Mouse (Mus musculus) heart, adult 2 months (tissue): ENCODE measurements around the gene Fam50b. TPM values are rescaled to one million over a fixed set of nuclear protein-coding genes. Genes with fewer than 3 reads are reported as not detected.

ENCODE experiments used
- DNase-seq, 2 experiments: peaks; one replicate each; pipeline ENCODE4 v3.0.0; 2021
- H3K27ac ChIP-seq: fragments of 200-600 bp; 2 replicates; pipeline ENCODE4 v1.8.1; 2022
- H3K27me3 ChIP-seq: fragments of 200-500 bp; 2 replicates; pipeline ENCODE4 v1.6.1; 2012; ENCODE audit warnings: mild to moderate bottlenecking, low read length, inconsistent platforms, mixed read lengths; ENCODE audit not compliant: control insufficient read depth, insufficient read depth
- H3K36me3 ChIP-seq: fragments of 200-500 bp; 2 replicates; pipeline ENCODE4 v1.6.1; 2012; ENCODE audit warnings: low read length, inconsistent platforms; ENCODE audit not compliant: control insufficient read depth, insufficient read depth
- H3K4me1 ChIP-seq: fragments of 200-500 bp; 2 replicates; pipeline ENCODE4 v1.6.1; 2011; ENCODE audit warnings: low read length; ENCODE audit not compliant: control insufficient read depth, insufficient read depth
- H3K4me3 ChIP-seq: fragments of 200-600 bp; 2 replicates; pipeline ENCODE4 v1.8.1; 2022
- H3K79me2 ChIP-seq: fragments of 200-500 bp; replicated peaks from 2 replicates; pipeline ENCODE4 v1.6.1; 2012; ENCODE audit warnings: mild to moderate bottlenecking, inconsistent platforms, low read length, moderate library complexity, mixed read lengths; ENCODE audit not compliant: control insufficient read depth, insufficient read depth
- H3K9ac ChIP-seq: fragments of 200-500 bp; 2 replicates; pipeline ENCODE4 v1.6.1; 2012; ENCODE audit warnings: low read depth, mild to moderate bottlenecking, control low read depth, inconsistent platforms, low read length, mixed read lengths
- CTCF ChIP-seq: fragments of 200-600 bp; IDR thresholded peaks from 2 replicates; pipeline ENCODE4 v1.8.1; 2022; ENCODE audit warnings: antibody characterized with exemption, mild to moderate bottlenecking, moderate library complexity
- EP300 ChIP-seq: fragments of 200-500 bp; IDR thresholded peaks from 2 replicates; pipeline ENCODE4 v1.6.1; 2011; ENCODE audit warnings: low read depth, low read length, control low read depth; ENCODE audit not compliant: insufficient read depth
- POLR2A ChIP-seq: fragments of 200-500 bp; IDR thresholded peaks from 2 replicates; pipeline ENCODE4 v1.6.1; 2011; ENCODE audit warnings: mild to moderate bottlenecking, low read depth, low read length, control low read depth; ENCODE audit not compliant: insufficient read depth
- WGBS: fragments of 180-500 bp; shearing (Covaris S2); methylation state at CpG from one replicate; pipeline ENCODE4 v1.1.7; 2018; 5-methylcytosine and 5-hydroxymethylcytosine counted together
- intact Hi-C: fragments of 180-260 bp; cut with DNase I; formaldehyde crosslinking; loops from one replicate; pipeline ENCODE4 v1.15.1; 2025
- polyA plus RNA-seq: library from polyadenylated mRNA; depleted of rRNA; stranded (reverse); fragments of >200 nt; gene quantifications from 2 replicates; pipeline ENCODE4 v1.2.3, GENCODE M21; 2012
- total RNA-seq, 2 experiments: library from RNA; stranded (reverse); gene quantifications; 2 replicates each; pipeline ENCODE4 v1.2.3; 2021

Gene Fam50b
- total and polyA plus RNA-seq, 3 experiments: not detected

GRCm38 (mm10) chr13:34762136-34762535 lies 27.5 kb downstream of the Fam50b start:
- no peak overlapping the region for H3K27ac ChIP-seq
- no peak overlapping the region for H3K4me3 ChIP-seq
- no peak for DNase-seq
- peaks cover 10% of the 10 kb centered on the region for H3K4me1 ChIP-seq
- intact Hi-C loops: loop anchor here (2.0 kb wide), 1 partner anchor 19 kb away; no protein-coding TSS in a partner anchor
- H3K9ac ChIP-seq: no peak overlapping the region
- 31% methylated on average over 5 of the region's 5 CpGs for WGBS
- H3K79me2 ChIP-seq: no peaks in the 10 kb centered on the region
- no peaks in the 10 kb centered on the region for H3K27me3 ChIP-seq
- 0 out of 2 replicates have a peak, but pooled peaks cover 2% of the 10 kb centered on the region for H3K36me3 ChIP-seq
- no peak for TF ChIP-seq EP300
- TF ChIP-seq CTCF: no peak
- TF ChIP-seq POLR2A: no peak

DNA sequence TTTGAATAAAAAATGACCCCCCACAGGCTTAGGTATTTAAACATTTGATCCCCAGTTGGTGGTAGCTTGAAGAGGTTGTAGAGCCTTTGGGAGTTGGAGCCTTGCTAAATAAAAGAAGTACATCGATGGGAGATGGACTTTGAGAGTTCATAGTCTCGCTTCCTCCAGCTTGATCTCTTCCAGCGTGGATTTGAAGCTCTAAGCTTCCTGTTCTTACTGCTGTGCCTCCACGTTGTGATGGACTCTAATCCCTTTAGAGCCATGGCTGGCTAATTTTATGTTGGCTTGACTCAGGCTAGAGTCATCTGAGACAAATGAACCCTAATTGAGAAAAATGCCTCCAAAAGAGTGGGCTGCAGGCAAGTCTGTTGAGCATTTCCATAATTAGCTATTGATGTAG lies 28.2 kb downstream of the Fam50b start:
- H3K27me3 ChIP-seq: no peaks in the 10 kb centered on the region
- H3K36me3 ChIP-seq: 0 out of 2 replicates have a peak, but pooled peaks cover 2% of the 10 kb centered on the region
- H3K27ac ChIP-seq: no peak overlapping the region
- intact Hi-C loops: loop anchor here (2.0 kb wide), 1 partner anchor 18 kb away; no protein-coding TSS in a partner anchor
- no peak for TF ChIP-seq CTCF
- no peak for TF ChIP-seq POLR2A
- no peak for TF ChIP-seq EP300
- H3K9ac ChIP-seq: no peak overlapping the region
- 58% methylated on average over 4 of the region's 4 CpGs for WGBS
- DNase-seq: no peak
- no peaks in the 10 kb centered on the region for H3K79me2 ChIP-seq
- H3K4me1 ChIP-seq: peaks cover 10% of the 10 kb centered on the region
- H3K4me3 ChIP-seq: no peak overlapping the region

DNA sequence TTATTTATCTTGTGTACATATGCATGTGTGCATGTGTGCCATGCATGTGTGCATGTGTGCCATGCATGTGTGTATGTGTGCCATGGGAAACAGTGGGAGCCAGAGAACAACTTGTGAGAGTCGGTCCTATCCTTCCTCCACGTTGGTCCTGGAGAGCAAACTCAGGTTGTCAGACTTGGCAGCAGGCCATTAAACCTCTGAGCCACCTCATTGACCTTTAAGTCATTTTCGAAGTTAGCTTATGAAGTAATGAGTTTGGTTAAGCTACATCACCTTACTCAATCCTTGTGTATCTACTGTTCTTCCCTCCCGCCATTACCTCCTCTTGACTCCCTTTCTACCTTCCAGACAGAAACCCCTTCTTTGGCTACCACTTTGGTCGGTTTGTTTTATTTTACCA lies 30.6 kb downstream of the Fam50b start:
- Histone ChIP-seq H3K4me3 (no peak overlapping the region), H3K27me3 (no peaks in the 10 kb centered on the region), H3K36me3 (0 out of 2 replicates have a peak, but pooled peaks cover 2% of the 10 kb centered on the region), H3K4me1 (peaks cover 9% of the 10 kb centered on the region), H3K27ac (no peak overlapping the region), H3K9ac (no peak overlapping the region), H3K79me2 (no peaks in the 10 kb centered on the region)
- intact Hi-C loops: no loop called here
- no peak for DNase-seq
- TF ChIP-seq EP300 (no peak), CTCF (no peak), POLR2A (no peak)
- 75% methylated on average over 5 of the region's 5 CpGs for WGBS

- Histone ChIP-seq H3K9ac (no peak overlapping the region), H3K27me3 (no peaks in the 10 kb centered on the region), H3K4me1 (peaks cover 6% of the 10 kb centered on the region), H3K27ac (no peak overlapping the region), H3K36me3 (no peaks in the 10 kb centered on the region), H3K79me2 (no peaks in the 10 kb centered on the region), H3K4me3 (no peak overlapping the region)
- no peak for DNase-seq
- intact Hi-C loops: no loop called here
- peak; percentile 44 for TF ChIP-seq CTCF
- TF ChIP-seq POLR2A: no peak
- no peak for TF ChIP-seq EP300
- 27% methylated on average over 4 of the region's 4 CpGs for WGBS
These were observed 31.9 kb downstream of the Fam50b start for GRCm38 (mm10) chr13:34766572-34766971.

DNA sequence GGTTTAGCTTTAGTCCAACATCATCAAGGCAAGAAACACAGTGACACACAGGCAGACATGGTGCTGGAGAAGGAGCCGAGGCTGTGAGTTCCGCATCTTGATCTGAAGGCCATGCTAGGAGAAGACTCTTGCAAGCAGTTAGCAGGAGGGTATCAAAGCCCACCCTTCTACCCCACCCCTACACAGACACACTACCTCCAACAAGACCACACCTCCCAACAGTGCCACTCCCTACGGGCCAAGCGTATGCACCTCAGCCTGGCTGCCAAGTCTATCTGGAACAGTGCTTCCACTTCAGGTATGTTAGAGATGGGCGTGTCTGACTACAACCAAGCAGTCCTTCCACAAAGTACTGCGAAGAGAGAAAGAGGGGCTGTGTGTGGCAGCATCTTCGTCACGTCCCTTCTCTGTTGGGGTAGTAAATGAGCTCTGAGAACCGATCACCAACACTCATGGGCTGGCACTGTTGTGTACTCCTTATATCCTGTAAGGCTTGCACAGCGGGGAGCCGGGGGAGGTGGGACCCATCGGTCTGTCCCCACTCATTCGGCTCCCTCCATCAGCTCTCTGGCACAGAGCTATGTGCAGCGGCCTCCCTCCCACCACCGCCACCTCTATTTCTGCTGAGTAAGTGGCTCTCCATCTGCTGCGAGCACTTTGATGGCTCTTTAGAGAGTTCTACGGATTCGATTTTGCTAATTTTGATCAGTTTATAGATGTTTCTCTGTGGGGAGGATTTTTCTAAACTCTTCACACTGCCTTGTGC lies 33.1 kb downstream of the Fam50b start:
- Histone ChIP-seq H3K36me3 (no peaks in the 10 kb centered on the region), H3K79me2 (no peaks in the 10 kb centered on the region), H3K4me1 (peaks cover 4% of the 10 kb centered on the region; the same call in 1 of the 2 replicates), H3K27ac (no peak overlapping the region), H3K27me3 (no peaks in the 10 kb centered on the region), H3K4me3 (no peak overlapping the region), H3K9ac (no peak overlapping the region)
- DNase-seq: no peak
- intact Hi-C loops: no loop called here
- 92% methylated on average over 18 of the region's 18 CpGs for WGBS
- no peak for TF ChIP-seq POLR2A
- TF ChIP-seq CTCF: no peak
- no peak for TF ChIP-seq EP300

- 45% methylated on average over 3 of the region's 3 CpGs for WGBS
- TF ChIP-seq CTCF (no peak), EP300 (no peak), POLR2A (no peak)
- peaks cover 3% of the 10 kb centered on the region; the same call in 1 of the 2 replicates for H3K36me3 ChIP-seq
These were observed 42.1 kb downstream of the Fam50b start for GRCm38 (mm10) chr13:34776767-34777166.

More at GRCm38 (mm10) chr13:34776767-34777166, 42.1 kb downstream of the Fam50b start:
- Histone ChIP-seq H3K4me1 (peaks cover 9% of the 10 kb centered on the region), H3K27me3 (no peaks in the 10 kb centered on the region), H3K4me3 (no peak overlapping the region), H3K27ac (no peak overlapping the region), H3K9ac (no peak overlapping the region), H3K79me2 (no peaks in the 10 kb centered on the region)
- DNase-seq: no peak
- intact Hi-C loops: no loop called here
